8 mouse cellular contexts compared by ENCODE assay signal in the genomic region with DNA sequence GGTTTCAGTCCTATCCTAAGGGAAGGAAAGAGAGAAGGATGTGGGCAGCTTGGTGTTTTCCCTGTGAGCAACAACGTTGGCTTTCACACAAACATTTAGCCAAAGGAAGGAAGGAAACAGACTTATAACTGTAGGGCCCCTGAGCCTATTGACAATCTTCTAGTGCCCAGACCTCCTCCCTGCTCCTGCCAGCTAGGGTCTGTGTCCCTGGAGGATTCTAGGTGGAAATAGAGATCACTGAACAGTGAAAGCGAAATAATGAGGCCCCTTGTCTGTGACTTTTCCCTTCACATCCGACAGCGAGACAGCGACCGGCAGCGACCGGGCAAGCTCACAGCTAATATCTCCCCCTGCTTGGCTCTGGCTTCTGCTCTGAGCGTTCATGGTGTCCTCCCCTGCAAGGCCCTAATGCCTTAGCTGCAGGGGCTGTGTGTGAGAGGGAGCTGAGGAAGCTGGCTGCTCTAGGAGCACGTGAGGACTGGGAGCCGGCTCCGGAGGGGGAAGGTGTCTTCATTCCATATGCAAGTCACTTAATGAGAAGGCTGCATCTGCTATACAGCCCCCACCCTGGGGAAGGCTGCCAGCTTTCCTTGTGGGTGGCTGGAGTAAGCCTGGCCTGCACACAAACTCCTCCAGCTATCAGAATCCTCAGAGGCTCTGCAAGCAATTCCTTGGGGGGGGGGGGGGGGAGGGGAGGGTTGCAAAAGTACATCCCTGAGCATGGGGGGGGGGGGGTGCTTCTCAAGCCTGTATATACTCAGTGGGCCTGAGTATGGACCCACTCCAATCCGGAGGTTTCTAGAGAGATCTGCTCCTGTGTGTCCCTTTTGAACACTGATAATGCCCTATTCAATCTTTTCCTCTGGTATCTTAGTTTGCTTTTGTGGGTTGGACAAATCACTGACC.
A peak's percentile ranks its signal among the peaks of the same experiment; 100 is the strongest.
DNase-seq lines count a peak whose midpoint lies in the region; ATAC-seq and TF ChIP-seq lines count a peak whose summit lies in the region.

No protein-coding gene starts in this region.

- no peak for TF ChIP-seq EP300 in heart, postnatal 0 days (IDR thresholded peaks at IDR 0.05; ENCODE audit: low read depth)

- peak overlapping the region; percentile 7; the same call in 1 of the 2 replicates for H3K4me3 ChIP-seq in heart, embryonic 15.5 days
- H3K4me3 ChIP-seq in heart, postnatal 0 days (ENCODE audit: low read depth, low read length), result no peak overlapping the region
- H3K4me3 ChIP-seq in neural tube, embryonic 14.5 days (ENCODE audit: low read depth, low read length), result no peak overlapping the region

- WGBS in heart, embryonic 15.5 days, result 9% methylated on average over 13 of the region's 13 CpGs
- WGBS in heart, postnatal 0 days, result 7% methylated on average over 13 of the region's 13 CpGs
- 4% methylated on average over 13 of the region's 13 CpGs for WGBS in neural tube, embryonic 14.5 days

- no peak overlapping the region for H3K9ac ChIP-seq in heart, embryonic 15.5 days
- no peak overlapping the region for H3K9ac ChIP-seq in heart, postnatal 0 days (replicated peaks; ENCODE audit: low read depth, low read length)
- 0 out of 2 replicates have a peak overlapping the region, but pooled peaks have one; percentile 21 for H3K9ac ChIP-seq in neural tube, embryonic 14.5 days (replicated peaks; ENCODE audit: low read depth, low read length)

- no peaks in the 10 kb centered on the region for H3K9me3 ChIP-seq in heart, embryonic 15.5 days (replicated peaks)
- H3K9me3 ChIP-seq in heart, postnatal 0 days (replicated peaks; ENCODE audit: control insufficient read depth, low read length), result no peaks in the 10 kb centered on the region
- no peaks in the 10 kb centered on the region for H3K9me3 ChIP-seq in neural tube, embryonic 14.5 days (ENCODE audit: control insufficient read depth, low read length)

- H3K4me1 ChIP-seq in heart, embryonic 15.5 days (replicated peaks), result peaks cover 4% of the 10 kb centered on the region
- H3K4me1 ChIP-seq in heart, postnatal 0 days (ENCODE audit: control insufficient read depth, insufficient read depth), result no peaks in the 10 kb centered on the region
- 0 out of 2 replicates have a peak, but pooled peaks cover 4% of the 10 kb centered on the region for H3K4me1 ChIP-seq in neural tube, embryonic 14.5 days (ENCODE audit: control insufficient read depth, insufficient read depth, low read length)

- H3K27ac ChIP-seq in heart, embryonic 15.5 days, result no peak overlapping the region
- H3K27ac ChIP-seq in heart, postnatal 0 days (ENCODE audit: low read depth), result no peak overlapping the region
- H3K27ac ChIP-seq in neural tube, embryonic 14.5 days (ENCODE audit: low read depth, low read length), result peak overlapping the region; percentile 52; the same call in 1 of the 2 replicates

- intact Hi-C loops in left cerebral cortex, postnatal 10 days (cut with DNase I), result no loop called here

- H3K36me3 ChIP-seq in heart, embryonic 15.5 days, result no peaks in the 10 kb centered on the region
- no peaks in the 10 kb centered on the region for H3K36me3 ChIP-seq in heart, postnatal 0 days (replicated peaks; ENCODE audit: control insufficient read depth, insufficient read depth, low read length)
- H3K36me3 ChIP-seq in neural tube, embryonic 14.5 days (ENCODE audit: control insufficient read depth, insufficient read depth, low read length), result no peaks in the 10 kb centered on the region

- peak overlapping the region; percentile 41 for H3K4me2 ChIP-seq in heart, embryonic 15.5 days
- peak overlapping the region; percentile 24; the same call in 1 of the 2 replicates for H3K4me2 ChIP-seq in heart, postnatal 0 days (ENCODE audit: low read depth, low read length)
- H3K4me2 ChIP-seq in neural tube, embryonic 14.5 days (ENCODE audit: low read depth, low read length), result peak overlapping the region; percentile 12

- H3K27me3 ChIP-seq in heart, embryonic 15.5 days, result no peaks in the 10 kb centered on the region; the same call in 1 of the 2 replicates
- no peaks in the 10 kb centered on the region for H3K27me3 ChIP-seq in heart, postnatal 0 days (ENCODE audit: control insufficient read depth, insufficient read depth, low read length)
- H3K27me3 ChIP-seq in neural tube, embryonic 14.5 days (ENCODE audit: control insufficient read depth, insufficient read depth, low read length), result no peaks in the 10 kb centered on the region

- no peak for TF ChIP-seq CTCF in heart, postnatal 0 days (IDR thresholded peaks at IDR 0.05; ENCODE audit: low read depth)

- ATAC-seq in heart, embryonic 15.5 days (replicated peaks; ENCODE audit: insufficient number of reproducible peaks, insufficient read depth, low FRiP score, low read depth), result peak; percentile 58; the same call in 1 of the 2 replicates
- ATAC-seq in heart, postnatal 0 days (ENCODE audit: insufficient read depth, low read depth), result no peak
- peak; percentile 92 for ATAC-seq in neural tube, embryonic 14.5 days (ENCODE audit: low read depth)

- DNase-seq in heart, adult 11 months, result no peak
- DNase-seq in embryo, embryonic 10.5 days (ENCODE audit: low spot score), result peak; percentile 27
- peak; percentile 7 for DNase-seq in heart, postnatal 0 days (ENCODE audit: low spot score)
- peak; percentile 83 to 88 for DNase-seq in left cerebral cortex, postnatal 10 days (ENCODE audit: extremely low spot score in 1 of 2, low spot score in 2 of 2)
- DNase-seq in urinary bladder, postnatal 10 days (ENCODE audit: low spot score), result no peak
- DNase-seq in cerebellum, adult 11 months, result no peak

Comparison
In these comparisons a context has a peak if more than half of its experiments do, and no peak if none do; other contexts are left out.
1. DNase-seq: peak in embryo, embryonic 10.5 days (single experiment), heart, postnatal 0 days (single experiment) and left cerebral cortex, postnatal 10 days (2 of 2); none in heart, adult 11 months (single experiment), urinary bladder, postnatal 10 days (single experiment) and cerebellum, adult 11 months (single experiment).
2. Peak in every context shown above with its lines, with median percentiles within 50 percentile points of each other: H3K4me2 ChIP-seq.